Mouse (Mus musculus) lung, embryonic 16.5 days (tissue): ENCODE results near the gene Flt3. TPM values are rescaled to one million over a fixed set of nuclear protein-coding genes. Genes with fewer than 3 reads are reported as not detected.

Experiments
- ATAC-seq: fragments of 200-750 bp; cut with Nextera tagmentation; 2 replicates; pipeline ENCODE4 v1.8.0; 2017; ENCODE audit warnings: low read depth, mild to moderate bottlenecking, moderate library complexity
- H3K27ac ChIP-seq: fragments of 300-500 bp; sonication (generic); 2 replicates; pipeline ENCODE4 v1.5.1; 2014; ENCODE audit warnings: mild to moderate bottlenecking, control low read depth, low read length
- H3K27me3 ChIP-seq: fragments of 300-500 bp; sonication (generic); 2 replicates; pipeline ENCODE4 v1.6.1; 2014; ENCODE audit warnings: low read depth, low read length, mixed read lengths; ENCODE audit not compliant: control insufficient read depth, insufficient read depth
- H3K36me3 ChIP-seq: fragments of 300-500 bp; sonication (generic); 2 replicates; pipeline ENCODE4 v1.6.1; 2014; ENCODE audit warnings: low read length; ENCODE audit not compliant: control insufficient read depth, insufficient read depth
- H3K4me1 ChIP-seq: fragments of 300-500 bp; sonication (generic); replicated peaks from 2 replicates; pipeline ENCODE4 v1.6.1; 2014; ENCODE audit warnings: low read length, mixed read lengths; ENCODE audit not compliant: control insufficient read depth, insufficient read depth
- H3K4me2 ChIP-seq: fragments of 300-500 bp; sonication (generic); 2 replicates; pipeline ENCODE4 v1.6.1; 2014; ENCODE audit warnings: low read depth, low read length, control low read depth
- H3K4me3 ChIP-seq: fragments of 300-500 bp; sonication (generic); 2 replicates; pipeline ENCODE4 v1.5.1; 2014; ENCODE audit warnings: mild to moderate bottlenecking, low read length, control low read depth
- H3K9ac ChIP-seq: fragments of 300-500 bp; sonication (generic); 2 replicates; pipeline ENCODE4 v1.6.1; 2014; ENCODE audit warnings: low read length, control low read depth
- H3K9me3 ChIP-seq: fragments of 300-500 bp; sonication (generic); 2 replicates; pipeline ENCODE4 v1.6.1; 2016; ENCODE audit warnings: low read length; ENCODE audit not compliant: control insufficient read depth
- WGBS: fragments of 180-500 bp; shearing (Covaris S2); extraction: QIAGEN DNeasy Blood & Tissue Kit; methylation state at CpG from one replicate; pipeline ENCODE4 v1.1.7; 2014; 5-methylcytosine and 5-hydroxymethylcytosine counted together
- polyA plus RNA-seq: library from polyadenylated mRNA; unstranded; fragments of >200 nt; fragmentation: Nextera tagmentation; extraction: Ambion mirVana; gene quantifications from 2 replicates; pipeline ENCODE4 v1.2.1, GENCODE M21; 2015

Gene Flt3
- polyA plus RNA-seq, 1 experiment from 2014 or later, result 0.18 TPM

GRCm38 (mm10) chr5:147365995-147366765 is 34.1 kb downstream of the Flt3 start:
- no peak for ATAC-seq
- no peak overlapping the region for H3K4me3 ChIP-seq
- no peaks in the 10 kb centered on the region for H3K27me3 ChIP-seq
- H3K9ac ChIP-seq, result no peak overlapping the region
- no peaks in the 10 kb centered on the region for H3K4me1 ChIP-seq
- 39% methylated on average over 16 of the region's 16 CpGs for WGBS
- H3K9me3 ChIP-seq, result no peaks in the 10 kb centered on the region
- H3K36me3 ChIP-seq, result no peaks in the 10 kb centered on the region
- H3K27ac ChIP-seq, result no peak overlapping the region
- no peak overlapping the region for H3K4me2 ChIP-seq

- Histone ChIP-seq H3K27ac (no peak overlapping the region), H3K9ac (no peak overlapping the region), H3K4me1 (no peaks in the 10 kb centered on the region), H3K9me3 (no peaks in the 10 kb centered on the region), H3K4me2 (no peak overlapping the region), H3K27me3 (no peaks in the 10 kb centered on the region), H3K36me3 (no peaks in the 10 kb centered on the region), H3K4me3 (no peak overlapping the region)
- ATAC-seq, result no peak
- 68% methylated on average over 12 of the region's 12 CpGs for WGBS
Measured at GRCm38 (mm10) chr5:147363054-147363453, 37.2 kb downstream of the Flt3 start.

GRCm38 (mm10) chr5:147358481-147358880 is 41.8 kb downstream of the Flt3 start:
- ATAC-seq, result no peak
- Histone ChIP-seq H3K9me3 (no peaks in the 10 kb centered on the region), H3K4me1 (no peaks in the 10 kb centered on the region), H3K9ac (no peak overlapping the region), H3K27ac (no peak overlapping the region), H3K27me3 (no peaks in the 10 kb centered on the region), H3K36me3 (no peaks in the 10 kb centered on the region), H3K4me2 (no peak overlapping the region), H3K4me3 (no peak overlapping the region)
- WGBS, result 86% methylated on average over 11 of the region's 11 CpGs

GRCm38 (mm10) chr5:147357536-147357935 is 42.8 kb downstream of the Flt3 start:
- no peak overlapping the region for H3K4me3 ChIP-seq
- WGBS, result 42% methylated on average over 3 of the region's 3 CpGs
- no peak overlapping the region for H3K27ac ChIP-seq
- no peak for ATAC-seq
- H3K4me1 ChIP-seq, result no peaks in the 10 kb centered on the region
- H3K9me3 ChIP-seq, result no peaks in the 10 kb centered on the region
- no peak overlapping the region for H3K9ac ChIP-seq
- H3K4me2 ChIP-seq, result no peak overlapping the region
- H3K27me3 ChIP-seq, result no peaks in the 10 kb centered on the region
- no peaks in the 10 kb centered on the region for H3K36me3 ChIP-seq

GRCm38 (mm10) chr5:147356260-147357055 is 43.8 kb downstream of the Flt3 start:
- Histone ChIP-seq H3K9ac (no peak overlapping the region), H3K36me3 (no peaks in the 10 kb centered on the region), H3K4me2 (no peak overlapping the region), H3K27me3 (no peaks in the 10 kb centered on the region), H3K4me1 (no peaks in the 10 kb centered on the region), H3K9me3 (no peaks in the 10 kb centered on the region), H3K4me3 (no peak overlapping the region), H3K27ac (no peak overlapping the region)
- WGBS, result 82% methylated on average over 13 of the region's 13 CpGs
- ATAC-seq, result no peak

GRCm38 (mm10) chr5:147355788-147356187 is 44.5 kb downstream of the Flt3 start:
- H3K36me3 ChIP-seq, result no peaks in the 10 kb centered on the region
- H3K4me1 ChIP-seq, result no peaks in the 10 kb centered on the region
- no peak overlapping the region for H3K4me3 ChIP-seq
- no peaks in the 10 kb centered on the region for H3K27me3 ChIP-seq
- ATAC-seq, result no peak
- H3K27ac ChIP-seq, result no peak overlapping the region
- H3K9me3 ChIP-seq, result no peaks in the 10 kb centered on the region
- no peak overlapping the region for H3K9ac ChIP-seq
- WGBS, result 55% methylated on average over 3 of the region's 3 CpGs
- no peak overlapping the region for H3K4me2 ChIP-seq

GRCm38 (mm10) chr5:147354985-147355384 is 45.3 kb downstream of the Flt3 start:
- 73% methylated on average over 8 of the region's 8 CpGs for WGBS
- no peak overlapping the region for H3K9ac ChIP-seq
- H3K27ac ChIP-seq, result no peak overlapping the region
- H3K4me3 ChIP-seq, result no peak overlapping the region
- H3K36me3 ChIP-seq, result no peaks in the 10 kb centered on the region
- no peak for ATAC-seq
- no peak overlapping the region for H3K4me2 ChIP-seq
- H3K9me3 ChIP-seq, result no peaks in the 10 kb centered on the region
- H3K4me1 ChIP-seq, result no peaks in the 10 kb centered on the region
- H3K27me3 ChIP-seq, result no peaks in the 10 kb centered on the region

- no peaks in the 10 kb centered on the region for H3K36me3 ChIP-seq
- 60% methylated on average over 17 of the region's 17 CpGs for WGBS
- no peak overlapping the region for H3K4me2 ChIP-seq
- no peak overlapping the region for H3K27ac ChIP-seq
- no peak overlapping the region for H3K9ac ChIP-seq
- H3K9me3 ChIP-seq, result no peaks in the 10 kb centered on the region
- no peaks in the 10 kb centered on the region for H3K4me1 ChIP-seq
- no peak overlapping the region for H3K4me3 ChIP-seq
- no peaks in the 10 kb centered on the region for H3K27me3 ChIP-seq
- no peak for ATAC-seq
Measured at GRCm38 (mm10) chr5:147354161-147354780, 46.0 kb downstream of the Flt3 start.

- no peak for ATAC-seq
- Histone ChIP-seq H3K4me1 (no peaks in the 10 kb centered on the region), H3K9ac (no peak overlapping the region), H3K27ac (no peak overlapping the region), H3K36me3 (no peaks in the 10 kb centered on the region), H3K4me3 (no peak overlapping the region), H3K27me3 (no peaks in the 10 kb centered on the region), H3K4me2 (no peak overlapping the region), H3K9me3 (no peaks in the 10 kb centered on the region)
- 86% methylated on average over 8 of the region's 8 CpGs for WGBS
Measured at GRCm38 (mm10) chr5:147351931-147352330, 48.4 kb downstream of the Flt3 start.
